Mouse (Mus musculus) G1E (cell line): ENCODE data around the gene Copg1. TPM values are rescaled to one million over a fixed set of nuclear protein-coding genes. Genes with fewer than 3 reads are reported as not detected.
A peak's percentile ranks its signal among the peaks of the same experiment; 100 is the strongest.

Experiments
- ATAC-seq: 2 replicates; pipeline ENCODE4 v1.8.0; 2016; ENCODE audit warnings: mild to moderate bottlenecking; ENCODE audit not compliant: insufficient number of reproducible peaks, poor library complexity, low FRiP score, severe bottlenecking; ENCODE audit errors: extremely low read depth
- DNase-seq: peaks from one replicate; pipeline ENCODE4 v3.0.0; 2012; ENCODE audit warnings: low spot score
- H3K27me3 ChIP-seq: 2 replicates; pipeline ENCODE4 v1.6.1; 2012; ENCODE audit warnings: mild to moderate bottlenecking, low read length, inconsistent platforms; ENCODE audit not compliant: insufficient read depth
- H3K36me3 ChIP-seq: replicated peaks from 2 replicates; pipeline ENCODE3; 2012; ENCODE audit warnings: mild to moderate bottlenecking, inconsistent platforms
- H3K4me1 ChIP-seq: 2 replicates; pipeline ENCODE4 v1.6.1; 2012; ENCODE audit warnings: low read depth, low read length, inconsistent platforms, mixed read lengths; ENCODE audit not compliant: insufficient read depth
- H3K4me3 ChIP-seq: 2 replicates; pipeline ENCODE4 v1.5.1; 2012; ENCODE audit warnings: low read depth, mild to moderate bottlenecking, inconsistent platforms, low read length, moderate library complexity, mixed read lengths
- H3K9me3 ChIP-seq: replicated peaks from 2 replicates; pipeline ENCODE4 v1.6.1; 2012; ENCODE audit warnings: inconsistent platforms
- CTCF ChIP-seq: IDR thresholded peaks from 2 replicates; pipeline ENCODE4 v1.5.1; 2012; ENCODE audit warnings: low read depth, low read length, inconsistent platforms, mixed read lengths
- GATA1 ChIP-seq: IDR thresholded peaks from 2 replicates; pipeline ENCODE4 v1.6.1; 2012; ENCODE audit warnings: borderline replicate concordance, low read length, inconsistent platforms, mixed read lengths
- GATA2 ChIP-seq: IDR thresholded peaks from 2 replicates; pipeline ENCODE4 v1.6.1; 2012; ENCODE audit warnings: low read depth, low read length, inconsistent platforms, borderline replicate concordance
- POLR2AphosphoS5 ChIP-seq: IDR thresholded peaks from 2 replicates; pipeline ENCODE4 v1.6.1; 2012; ENCODE audit warnings: low read depth, low read length, inconsistent platforms; ENCODE audit not compliant: insufficient replicate concordance
- TAL1 ChIP-seq: conservative IDR thresholded peaks from 2 replicates; pipeline ENCODE4 v1.6.1; 2012; ENCODE audit warnings: low read depth, low read length, inconsistent platforms, mixed read lengths
- polyA plus RNA-seq: library from polyadenylated mRNA; stranded (reverse); fragments of >175 nt; gene quantifications from 2 replicates; pipeline ENCODE4 v1.2.3, GENCODE M21; 2012
- total RNA-seq, 2 experiments: library from RNA; stranded (forward) in 1 of 2; stranded (reverse) in 1 of 2; fragments of 200-1000 nt in 1 of 2; fragments of >200 nt in 1 of 2; fragmentation: Nextera tagmentation in 1 of 2; gene quantifications; 2 replicates each; pipeline ENCODE4 v1.2.3; 2014 to 2017

The Copg1 gene
- total and polyA plus RNA-seq, 3 experiments: 45.2 to 73.3 (median 61.5) TPM

DNA sequence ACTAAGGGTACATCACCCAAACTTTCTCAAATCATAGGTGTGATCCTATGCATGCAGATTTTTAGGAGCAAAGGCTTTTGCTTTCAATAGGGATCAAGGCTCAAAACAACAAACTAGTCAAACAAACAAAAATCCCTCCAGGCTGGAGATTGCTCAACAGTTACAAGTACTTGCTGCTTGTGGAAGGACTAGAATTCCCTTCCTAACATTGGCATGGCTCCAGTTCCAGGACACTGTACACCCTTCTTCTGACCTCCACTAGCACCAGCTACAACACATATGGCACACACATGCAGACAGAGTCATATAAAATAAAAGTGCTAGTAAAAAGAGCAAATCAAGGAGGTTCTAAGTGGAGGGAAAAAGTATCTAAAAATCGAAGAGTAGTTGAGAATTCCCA lies 40.8 kb upstream of the Copg1 start:
- TF ChIP-seq GATA1 (no peak), CTCF (no peak), TAL1 (no peak), POLR2AphosphoS5 (no peak), GATA2 (no peak)
- DNase-seq (no peak), ATAC-seq (no peak)
- Histone ChIP-seq H3K9me3 (no peaks in the 10 kb centered on the region), H3K4me1 (peaks cover 54% of the 10 kb centered on the region), H3K4me3 (peak overlapping the region; percentile 100; the same call in 1 of the 2 replicates), H3K27me3 (no peaks in the 10 kb centered on the region), H3K36me3 (peaks cover 71% of the 10 kb centered on the region)

DNA sequence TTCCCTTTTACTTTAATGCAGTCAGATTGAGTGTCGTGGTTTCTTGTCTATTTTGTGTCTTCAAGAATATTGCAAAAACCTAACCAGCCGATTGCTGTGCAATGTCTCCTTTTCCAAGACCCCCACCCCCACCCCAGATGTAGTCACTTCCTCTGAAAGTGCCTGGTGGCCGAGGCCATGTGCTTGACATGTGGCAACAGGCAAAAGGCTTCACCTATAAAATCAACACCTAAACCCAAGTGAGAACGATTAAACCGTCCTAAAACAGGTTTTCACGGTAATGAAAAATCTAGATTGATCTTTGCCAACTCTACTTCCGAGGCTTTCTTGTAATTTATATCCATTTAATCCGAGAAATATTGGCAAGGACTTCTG lies 37.8 kb upstream of the Copg1 start:
- Histone ChIP-seq H3K4me1 (peaks cover 60% of the 10 kb centered on the region), H3K9me3 (no peaks in the 10 kb centered on the region), H3K4me3 (peak overlapping the region; percentile 100), H3K36me3 (peaks cover 42% of the 10 kb centered on the region), H3K27me3 (no peaks in the 10 kb centered on the region)
- ATAC-seq (no peak), DNase-seq (no peak)
- TF ChIP-seq GATA2 (no peak), POLR2AphosphoS5 (no peak), TAL1 (no peak), CTCF (no peak), GATA1 (no peak)

DNA sequence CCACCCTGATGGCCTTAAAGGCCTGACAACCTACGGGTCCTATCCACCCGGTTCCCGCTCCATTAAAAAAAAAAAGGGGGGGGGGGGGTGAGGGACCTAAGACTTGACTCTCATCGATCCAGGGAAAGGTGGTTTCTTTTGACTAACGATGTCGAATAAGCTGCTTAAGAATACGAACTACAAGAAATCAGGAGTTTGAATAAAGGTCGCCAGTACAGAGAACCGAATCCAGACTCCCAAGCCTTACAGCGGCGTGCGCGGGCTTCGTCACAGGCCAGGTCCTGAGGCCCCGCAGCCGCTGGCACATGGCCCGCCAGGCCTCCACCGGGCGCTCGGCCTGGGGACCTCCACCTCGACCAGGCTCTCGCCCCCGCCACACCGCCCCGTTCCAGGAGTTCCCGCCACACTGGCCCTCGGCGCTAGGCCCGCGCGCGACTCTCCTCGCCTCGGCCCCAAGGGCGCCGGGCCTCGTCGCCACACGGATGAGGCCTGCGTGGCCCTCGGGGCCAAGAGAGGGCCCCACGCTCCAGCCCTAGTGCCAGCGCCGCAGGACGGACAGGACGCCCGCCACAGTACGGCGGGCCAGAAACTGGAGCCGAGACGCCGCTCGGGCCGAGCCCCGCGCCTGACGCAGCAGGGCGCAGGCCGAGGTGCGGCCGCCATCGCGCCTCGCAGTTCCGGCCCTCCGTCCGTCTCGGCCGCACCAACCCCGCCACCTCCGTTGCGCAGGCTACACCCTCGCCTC lies 37.3 kb upstream of the Copg1 start:
- Histone ChIP-seq H3K36me3 (peaks cover 37% of the 10 kb centered on the region), H3K27me3 (no peaks in the 10 kb centered on the region), H3K4me3 (peak overlapping the region; percentile 100), H3K4me1 (peaks cover 54% of the 10 kb centered on the region), H3K9me3 (no peaks in the 10 kb centered on the region)
- TF ChIP-seq GATA1 (no peak), GATA2 (no peak), POLR2AphosphoS5 (no peak), CTCF (no peak), TAL1 (no peak)
- DNase-seq (no peak), ATAC-seq (no peak)

DNA sequence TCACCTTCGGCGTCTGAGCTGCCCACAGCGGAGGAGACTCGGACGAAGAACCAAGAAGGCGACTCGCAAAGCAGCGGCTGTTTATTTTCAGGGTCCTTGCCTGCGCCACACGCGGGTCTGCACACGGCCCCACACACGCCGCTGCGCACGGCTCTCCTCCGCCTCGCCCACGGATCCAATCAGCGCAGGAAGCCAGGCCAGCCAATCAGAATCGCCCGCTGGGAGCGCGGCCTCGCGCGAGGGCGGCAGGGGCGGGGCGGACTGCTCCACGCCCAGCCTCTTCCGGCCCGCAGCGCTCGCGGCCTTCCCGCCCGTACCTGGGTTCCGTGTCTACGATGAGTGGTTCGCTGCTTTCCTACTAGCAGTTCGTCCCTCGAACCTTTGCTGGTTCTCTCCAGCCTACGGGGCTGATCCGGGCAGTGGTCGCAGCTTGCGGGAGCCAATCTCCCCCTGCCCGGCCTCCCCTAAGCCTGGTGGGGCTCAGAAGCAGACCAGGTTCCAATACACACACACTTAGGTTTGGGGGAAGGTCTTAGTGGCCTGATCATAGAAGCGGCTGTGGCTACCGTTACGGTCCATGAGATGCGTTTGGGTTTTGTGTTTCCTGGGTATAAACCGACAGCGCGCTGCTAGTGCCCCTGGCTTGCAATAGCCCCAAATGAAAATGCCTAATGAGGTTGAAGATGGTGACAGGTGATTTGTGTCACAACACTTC lies 36.6 kb upstream of the Copg1 start, which contains the start of gene Cnbp:
Gene Cnbp (minus strand): TSS at position 207 of the 715 bp plus-strand sequence.
- peaks cover 29% of the 10 kb centered on the region for H3K36me3 ChIP-seq
- peak; percentile 90 for DNase-seq
- no peaks in the 10 kb centered on the region for H3K27me3 ChIP-seq
- peak; percentile 80 for ATAC-seq
- peaks cover 50% of the 10 kb centered on the region for H3K4me1 ChIP-seq
- peak within 1 kb of the TSS; percentile 100 for H3K4me3 ChIP-seq
- TF ChIP-seq POLR2AphosphoS5: no peak
- no peak for TF ChIP-seq CTCF
- no peak for TF ChIP-seq TAL1
- no peak for TF ChIP-seq GATA1
- TF ChIP-seq GATA2: no peak
- no peaks in the 10 kb centered on the region for H3K9me3 ChIP-seq

DNA sequence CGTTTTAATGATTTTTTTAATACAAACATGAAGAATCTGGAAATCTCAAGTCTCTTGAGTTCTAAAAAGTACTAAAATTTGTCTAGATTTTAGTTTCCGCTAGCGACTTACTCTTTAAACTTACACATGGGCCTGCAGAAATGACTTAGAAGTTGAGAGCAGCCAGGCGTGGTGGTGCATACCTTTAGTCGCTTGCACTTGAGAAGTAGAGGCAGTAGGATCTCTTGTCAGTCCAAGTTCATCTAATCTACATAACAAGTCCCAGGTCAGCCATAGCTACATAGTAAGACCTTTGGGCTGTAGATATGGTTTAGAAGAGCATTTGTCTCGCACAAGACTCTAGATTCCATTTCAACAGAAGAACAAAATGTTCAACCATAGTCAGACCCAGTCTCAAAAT lies 35.7 kb upstream of the Copg1 start:
- H3K27me3 ChIP-seq: peaks cover 2% of the 10 kb centered on the region; the same call in 1 of the 2 replicates
- H3K9me3 ChIP-seq: no peaks in the 10 kb centered on the region
- TF ChIP-seq TAL1 (no peak), GATA1 (no peak), GATA2 (no peak)
- H3K36me3 ChIP-seq: peaks cover 21% of the 10 kb centered on the region
- DNase-seq (no peak), ATAC-seq (no peak)
- peaks cover 45% of the 10 kb centered on the region for H3K4me1 ChIP-seq
- H3K4me3 ChIP-seq: no peak overlapping the region

DNA sequence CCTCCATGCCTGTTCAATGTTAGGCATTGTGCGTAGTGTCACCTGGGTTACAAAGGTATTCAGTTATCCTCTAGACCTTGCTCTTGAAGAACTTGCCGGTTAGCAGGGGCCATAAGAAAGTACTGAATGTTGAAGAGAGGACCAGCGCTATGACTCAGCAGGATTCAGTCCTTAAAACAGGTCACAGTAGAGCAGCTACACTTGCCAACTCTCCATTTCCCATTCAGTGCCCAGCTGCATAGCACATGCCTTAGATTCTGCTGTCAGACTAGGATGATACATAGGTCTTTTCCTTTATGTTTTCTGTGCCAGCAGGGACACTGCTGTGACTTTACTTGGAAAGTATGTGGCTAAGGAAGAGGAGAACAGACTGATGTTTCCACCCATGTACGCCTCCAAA lies 34.2 kb upstream of the Copg1 start:
- no peaks in the 10 kb centered on the region for H3K9me3 ChIP-seq
- DNase-seq (no peak), ATAC-seq (no peak)
- peaks cover 32% of the 10 kb centered on the region for H3K4me1 ChIP-seq
- peaks cover 11% of the 10 kb centered on the region for H3K27me3 ChIP-seq
- H3K4me3 ChIP-seq: no peak overlapping the region
- H3K36me3 ChIP-seq: peaks cover 6% of the 10 kb centered on the region
- TF ChIP-seq TAL1 (no peak), GATA1 (no peak), GATA2 (no peak), CTCF (no peak), POLR2AphosphoS5 (no peak)
